Mouse (Mus musculus): ENCODE results near the gene Dlg4.
"Not testable (repeated sequence)": the region's sequence is repeated elsewhere in the genome, so short reads cannot be mapped to it uniquely, and the experiment has no call there.

Gene Dlg4

DNA sequence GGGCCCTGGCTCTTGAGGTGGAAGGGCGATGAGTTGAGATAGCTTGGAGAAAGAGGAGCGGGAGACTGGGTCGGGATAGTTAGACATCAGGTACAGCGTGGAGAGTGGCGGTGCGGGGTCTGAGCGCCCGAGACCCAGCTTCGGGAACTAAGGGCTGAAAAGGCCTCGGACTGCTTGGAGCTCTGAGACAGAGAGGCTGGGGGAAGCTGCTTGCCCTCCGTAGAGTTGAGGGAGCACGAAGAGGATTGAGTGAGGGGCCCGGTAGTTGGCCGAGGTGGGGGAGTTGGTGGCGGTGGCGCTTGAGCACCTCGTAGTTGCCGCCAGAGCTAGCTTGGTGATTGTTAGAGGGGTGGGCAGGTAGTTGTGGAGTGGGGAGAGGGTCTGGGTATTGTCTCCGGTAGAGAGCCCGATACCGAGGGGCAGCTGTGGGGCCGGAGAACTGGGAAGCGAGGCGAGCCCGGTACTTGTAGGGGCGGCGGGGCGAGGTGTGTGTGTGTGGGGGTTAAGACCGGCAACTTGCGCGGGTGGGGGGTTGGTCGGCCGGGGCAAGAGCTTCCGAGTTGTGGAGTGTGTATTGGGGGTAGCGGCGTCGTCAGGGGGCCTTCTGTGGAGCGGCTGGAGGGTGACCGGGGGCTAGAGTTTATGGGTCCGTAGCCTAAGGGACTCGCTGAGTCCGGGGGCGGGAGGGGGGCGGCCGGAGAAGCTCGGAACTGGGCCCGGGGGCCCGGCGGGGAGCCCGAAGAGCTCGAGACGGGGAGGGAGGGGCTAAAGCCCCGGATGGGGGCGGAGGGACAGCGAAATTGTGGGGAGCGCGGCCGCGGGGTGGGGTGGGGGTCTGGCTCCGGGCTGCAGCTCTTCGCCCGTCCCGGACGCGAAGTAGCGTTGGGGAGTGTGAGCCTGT lies 20.3 kb upstream of the Dlg4 start:
- DNase-seq (ENCODE audit: low spot score) = no peak

- DNase-seq (ENCODE audit: low spot score) = peak; percentile 88
These were observed 19.7 kb upstream of the Dlg4 start for GRCm38 (mm10) chr11:69997070-69997509.

DNA sequence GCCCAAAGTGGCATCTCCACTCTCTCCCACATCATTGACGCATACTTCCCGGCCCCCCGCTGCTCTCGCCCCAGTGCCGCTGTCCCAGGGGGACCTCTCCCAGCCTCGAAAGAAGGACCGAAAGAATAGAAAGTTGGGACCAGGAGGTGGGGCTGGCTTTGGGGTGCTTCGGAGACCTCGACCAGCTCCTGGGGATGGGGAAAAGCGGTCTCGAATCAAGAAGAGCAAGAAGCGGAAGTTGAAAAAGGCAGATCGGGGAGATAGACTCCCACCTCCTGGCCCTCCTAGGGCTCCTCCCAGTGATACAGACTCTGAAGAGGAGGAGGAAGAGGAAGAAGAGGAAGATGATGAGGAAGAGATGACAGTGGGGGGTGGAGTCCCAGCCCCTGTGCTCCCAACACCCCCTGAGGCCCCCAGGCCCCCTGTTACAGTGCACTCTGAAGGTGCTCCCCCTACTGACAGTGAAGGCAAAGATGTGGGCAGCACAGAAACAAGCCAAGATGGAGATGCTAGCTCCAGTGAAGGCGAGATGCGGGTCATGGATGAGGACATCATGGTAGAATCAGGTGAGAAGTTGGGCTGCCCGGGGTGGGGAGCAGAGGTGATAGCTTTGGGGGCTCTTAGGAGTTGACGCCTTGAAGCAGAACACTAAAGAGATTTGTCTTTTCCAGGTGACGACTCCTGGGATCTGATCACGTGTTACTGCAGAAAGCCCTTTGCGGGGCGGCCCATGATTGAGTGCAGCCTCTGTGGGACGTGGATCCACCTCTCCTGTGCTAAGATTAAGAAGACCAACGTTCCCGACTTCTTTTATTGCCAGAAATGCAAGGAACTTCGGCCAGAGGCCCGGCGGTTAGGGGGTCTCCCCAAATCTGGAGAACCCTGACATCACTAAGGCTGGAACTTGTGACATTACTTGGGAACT lies 17.9 kb upstream of the Dlg4 start:
- no peak for DNase-seq (ENCODE audit: low spot score)

- no peak for DNase-seq (ENCODE audit: low spot score)
These were observed 17.1 kb upstream of the Dlg4 start for GRCm38 (mm10) chr11:69999666-70000065.

GRCm38 (mm10) chr11:70000396-70000898 lies 16.3 kb upstream of the Dlg4 start, which contains the start of gene Dvl2:
TSS of gene Dvl2 (plus strand) at chr11:70000595.
- DNase-seq (ENCODE audit: low spot score) = peak; percentile 90

DNA sequence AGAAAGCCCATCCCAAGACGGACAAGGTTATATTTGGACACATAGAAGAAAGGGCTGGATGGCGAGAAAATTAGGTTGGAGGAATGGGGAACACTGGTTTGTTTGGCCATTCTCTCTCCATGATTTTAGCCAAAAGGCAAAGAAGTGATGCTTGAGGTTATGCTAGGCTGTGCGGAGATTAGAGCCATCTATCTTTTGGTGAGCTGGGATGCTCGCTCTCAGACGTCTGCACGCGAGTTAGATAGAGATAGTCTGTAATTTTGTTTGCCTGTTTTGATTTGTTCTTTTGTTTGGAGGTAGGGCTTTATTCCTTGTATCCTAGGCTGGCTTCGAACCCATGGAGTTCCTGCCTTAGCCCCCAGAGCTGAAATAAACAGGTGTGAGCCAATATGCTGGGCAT lies 15.6 kb upstream of the Dlg4 start:
- DNase-seq (ENCODE audit: low spot score) = no peak

GRCm38 (mm10) chr11:70001865-70002264 lies 14.9 kb upstream of the Dlg4 start:
- no peak for DNase-seq (ENCODE audit: low spot score)

GRCm38 (mm10) chr11:70002471-70002870 lies 14.3 kb upstream of the Dlg4 start:
- no peak for DNase-seq (ENCODE audit: low spot score)

DNA sequence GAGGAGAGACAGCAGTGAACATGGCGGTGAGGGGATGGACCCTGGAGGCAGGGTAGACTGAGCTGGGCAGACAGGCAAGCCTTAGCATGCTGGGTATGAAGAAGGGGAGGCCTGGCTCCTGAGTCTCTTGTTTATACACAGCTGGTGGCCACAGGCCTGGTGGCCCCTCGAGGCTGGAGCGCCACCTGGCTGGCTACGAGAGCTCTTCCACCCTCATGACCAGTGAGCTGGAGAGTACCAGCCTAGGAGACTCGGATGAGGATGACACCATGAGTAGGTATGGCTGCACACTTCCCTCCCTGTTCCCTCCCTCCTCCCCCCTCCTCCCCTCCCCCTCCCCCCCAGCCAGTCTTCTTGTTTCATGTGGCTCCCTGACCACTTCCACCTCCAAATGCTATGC lies 11.2 kb upstream of the Dlg4 start:
- DNase-seq (ENCODE audit: low spot score) = no peak

GRCm38 (mm10) chr11:70010033-70010432 lies 6.7 kb upstream of the Dlg4 start:
- no peak for DNase-seq (ENCODE audit: low spot score)

GRCm38 (mm10) chr11:70010548-70010947 lies 6.2 kb upstream of the Dlg4 start:
- DNase-seq (ENCODE audit: low spot score) = no peak

GRCm38 (mm10) chr11:70010961-70011360 lies 5.8 kb upstream of the Dlg4 start:
- no peak for DNase-seq (ENCODE audit: low spot score)

DNA sequence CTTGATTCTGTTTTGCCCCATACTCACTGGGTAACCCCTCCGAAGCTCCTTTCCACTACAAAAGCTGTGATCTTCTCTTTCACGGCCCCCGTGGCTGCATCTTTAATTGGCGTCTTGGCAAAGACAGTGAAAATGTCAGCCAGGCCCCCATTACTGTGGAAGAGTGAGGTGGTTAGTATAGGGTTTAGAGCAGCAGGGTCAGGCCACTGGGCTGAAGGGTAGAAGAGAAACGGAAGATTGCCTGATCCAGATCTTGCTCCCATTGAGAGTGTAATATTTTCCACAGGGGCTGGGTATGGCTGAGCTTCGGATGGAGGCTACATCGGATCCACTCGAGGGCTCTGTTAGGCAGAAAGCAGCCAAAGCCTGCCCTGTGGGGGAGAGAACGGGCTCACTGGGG lies 3.8 kb upstream of the Dlg4 start:
- no peak for DNase-seq (ENCODE audit: low spot score)

DNA sequence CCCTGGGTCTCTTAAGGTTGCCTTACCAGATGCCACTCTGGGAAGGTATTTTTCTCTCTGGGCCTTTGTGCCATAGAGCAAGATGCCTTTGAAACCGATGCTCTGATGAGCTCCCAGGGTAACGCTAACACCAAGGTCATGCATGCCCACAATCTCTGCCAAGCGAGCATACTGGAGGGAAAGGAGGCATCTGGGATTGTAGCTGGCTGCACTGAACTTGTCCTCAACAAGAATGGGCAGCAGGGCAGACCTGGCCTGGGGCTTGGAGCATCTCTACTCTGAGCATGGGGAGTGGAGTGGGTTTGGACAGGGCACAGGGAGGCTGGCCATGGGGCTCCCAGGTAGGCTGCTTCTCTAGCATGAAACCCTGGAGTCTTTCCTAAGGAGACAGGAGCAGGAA lies 3.3 kb upstream of the Dlg4 start:
- DNase-seq (ENCODE audit: low spot score) = no peak

DNA sequence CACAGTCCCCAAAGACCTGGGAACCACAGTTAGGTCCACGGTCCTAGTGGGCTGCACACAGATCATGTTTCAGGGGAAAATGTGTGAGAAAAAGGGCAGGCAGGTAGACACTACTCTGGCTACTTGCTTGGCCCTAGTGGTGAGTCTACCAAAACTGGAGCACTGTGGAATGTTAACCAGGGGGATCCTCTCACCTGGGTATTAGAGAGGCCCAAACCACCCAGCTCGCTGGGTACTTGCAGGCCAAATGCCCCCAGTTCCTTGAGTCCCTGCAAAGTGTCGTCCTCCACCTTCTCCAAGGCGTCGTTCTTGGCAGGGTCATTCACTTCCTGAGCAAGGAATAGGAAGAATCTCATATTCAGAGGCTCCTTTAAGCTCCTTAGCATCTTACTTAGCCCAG lies 2.7 kb upstream of the Dlg4 start:
- DNase-seq (ENCODE audit: low spot score) = no peak

DNA sequence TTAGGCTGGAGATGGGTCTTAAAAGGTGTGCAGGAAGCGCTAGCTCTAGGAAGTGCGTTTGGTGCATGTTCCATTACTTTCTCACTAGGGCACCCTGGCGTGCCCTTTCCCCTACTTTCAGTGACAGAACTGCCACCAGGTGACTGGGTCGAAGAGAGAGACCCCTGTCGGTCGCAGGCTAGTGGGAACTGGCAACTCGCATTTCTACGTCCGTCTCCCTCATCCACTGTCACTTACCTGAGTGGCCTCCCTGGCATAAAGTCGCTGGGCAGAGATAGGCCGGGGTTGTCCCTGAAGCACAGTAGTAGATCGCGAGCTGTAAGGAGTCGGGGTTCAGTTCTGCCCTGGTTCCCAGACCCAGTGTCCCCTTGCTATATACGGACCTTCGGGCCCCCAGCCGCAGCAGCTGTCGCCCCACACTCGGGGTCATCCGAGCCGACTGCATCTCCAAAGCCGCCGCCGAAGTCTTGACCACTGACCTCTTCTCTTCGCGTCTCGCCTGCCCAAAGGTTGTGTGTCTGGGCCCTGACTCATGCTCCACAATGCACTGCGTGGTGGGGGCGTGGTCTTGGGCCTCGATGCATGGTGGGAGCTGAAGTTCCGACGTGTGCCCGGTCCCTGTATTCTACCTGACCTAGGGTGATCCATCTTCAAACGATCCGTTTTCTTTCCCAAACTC lies 1.7 kb upstream of the Dlg4 start, which contains the start of gene Acadvl:
Acadvl (minus strand) TSS at position 532 of the 679 bp plus-strand sequence.
- peak; percentile 78 for DNase-seq (ENCODE audit: low spot score)

DNA sequence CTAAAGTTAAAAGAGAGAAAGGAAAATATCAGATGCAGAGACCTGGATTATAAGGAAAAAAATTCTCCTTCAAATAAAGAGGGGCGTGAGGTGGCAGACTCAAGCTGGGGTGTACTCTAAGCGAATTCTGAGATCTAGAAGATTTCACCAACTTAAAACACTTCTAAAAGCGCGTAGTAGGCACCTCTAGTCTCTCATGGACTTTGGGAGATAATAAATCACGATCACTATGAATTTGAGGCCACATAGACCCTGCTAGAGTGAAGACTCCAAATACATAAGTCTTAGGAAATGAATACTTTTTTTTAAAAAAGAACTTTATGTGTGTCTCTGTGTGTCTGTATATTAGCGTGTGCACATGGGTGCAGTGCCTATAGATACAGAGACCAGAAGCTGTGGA lies 1.1 kb upstream of the Dlg4 start:
- DNase-seq (ENCODE audit: low spot score) = no peak

GRCm38 (mm10) chr11:70016177-70016576 lies 565 bp upstream of the Dlg4 start:
- not testable (repeated sequence) for DNase-seq (ENCODE audit: low spot score)

- DNase-seq (ENCODE audit: low spot score) = no peak
These were observed 541 bp downstream of the Dlg4 start for GRCm38 (mm10) chr11:70017199-70017767.

DNA sequence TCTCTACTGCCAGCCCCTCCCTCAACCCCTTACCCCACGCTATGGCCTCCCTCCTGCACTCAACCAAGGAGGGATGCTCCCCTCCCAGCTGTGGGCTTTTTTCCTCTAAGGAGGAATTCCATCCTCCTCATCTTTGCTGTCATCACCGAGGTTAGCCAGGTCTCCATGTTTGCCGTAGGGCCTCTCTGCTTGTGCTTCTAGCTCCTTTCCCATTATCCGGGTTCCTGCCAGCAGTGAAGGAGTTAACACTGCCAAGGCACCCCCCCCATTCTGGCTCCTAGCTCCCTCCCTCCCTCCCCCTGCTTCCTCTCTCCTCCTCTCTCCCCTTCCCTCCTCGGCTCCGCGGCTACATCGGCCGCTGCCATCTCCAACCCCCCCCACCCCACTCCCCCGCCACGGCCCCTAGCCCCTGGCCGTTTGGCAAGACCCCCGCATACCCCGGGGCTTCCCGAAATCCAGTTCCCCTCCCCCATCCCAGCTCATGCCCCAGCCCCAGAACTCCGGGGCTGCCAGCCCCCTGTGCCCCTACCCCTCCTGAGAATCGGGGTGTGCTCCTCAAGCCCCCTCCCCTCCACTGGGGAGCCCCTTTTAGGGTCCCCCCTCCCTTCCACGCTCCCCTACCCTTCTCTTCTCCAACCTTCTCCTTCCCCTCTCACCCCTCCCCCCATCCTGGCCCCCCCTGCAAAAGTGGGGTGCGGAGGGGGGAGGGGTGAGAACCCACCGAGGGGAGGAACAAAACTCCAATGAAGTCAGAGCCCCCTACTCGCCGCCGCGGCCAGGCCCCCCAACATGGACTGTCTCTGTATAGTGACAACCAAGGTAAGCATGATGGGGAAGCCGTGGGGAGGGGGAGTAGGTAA lies 1.6 kb downstream of the Dlg4 start:
- no peak for DNase-seq (ENCODE audit: low spot score)
